Mouse (Mus musculus): ENCODE results near the gene Mical2. TPM values are rescaled to one million over a fixed set of nuclear protein-coding genes. Genes with fewer than 3 reads are reported as not detected.

Mical2 gene
- total and polyA plus RNA-seq, 3 experiments, result not detected

- TF ChIP-seq RCOR1 (conservative IDR thresholded peaks at IDR 0.05; ENCODE audit: low read depth, low read length), result no peak
- no peak for TF ChIP-seq MYC (IDR thresholded peaks at IDR 0.05; ENCODE audit: low read depth, low read length)
- TF ChIP-seq NRF1 (IDR thresholded peaks at IDR 0.05; ENCODE audit: low read depth, low read length), result no peak
- no peak for TF ChIP-seq MAFK (IDR thresholded peaks at IDR 0.05; ENCODE audit: insufficient replicate concordance, low read length)
- TF ChIP-seq ETS1 (conservative IDR thresholded peaks at IDR 0.05; ENCODE audit: low read depth, low read length), result no peak
- TF ChIP-seq IRF4 (IDR thresholded peaks at IDR 0.05; ENCODE audit: low read depth, low read length), result no peak
- no peak overlapping the region for H3K9ac ChIP-seq (ENCODE audit: insufficient read depth, low read depth)
- no peak overlapping the region for H3K4me3 ChIP-seq (replicated peaks in 1 of 3; ENCODE audit: low read depth in 2 of 3, low read length in 2 of 3, poor library complexity in 1 of 3)
- DNase-seq (ENCODE audit: extremely low read depth), result no peak
- H3K79me2 ChIP-seq (replicated peaks; ENCODE audit: control insufficient read depth, extremely low read depth, insufficient read depth, poor library complexity, severe bottlenecking), result no peaks in the 10 kb centered on the region
- in situ Hi-C loops (cut with MboI; ENCODE audit: low pct_ligation_motif_present, low pct_unique_long_range_greater_than_20kb, low sequenced_read_pairs), result no loop called here
- H3K27me3 ChIP-seq (replicated peaks), result peaks cover 73% of the 10 kb centered on the region
- H3K36me3 ChIP-seq (replicated peaks in 1 of 2; ENCODE audit: control insufficient read depth in 1 of 2, insufficient read depth in 1 of 2, low read length in 1 of 2), result no peaks in the 10 kb centered on the region
- no peak overlapping the region for H3K27ac ChIP-seq (ENCODE audit: insufficient read depth, low read depth)
- H3K4me1 ChIP-seq (ENCODE audit: control insufficient read depth in 1 of 2, insufficient read depth in 2 of 2), result no peaks in the 10 kb centered on the region
- no peak overlapping the region for H3K4me2 ChIP-seq (ENCODE audit: insufficient read depth, low read depth, poor library complexity, severe bottlenecking)
- dilution Hi-C loops (cut with MboI; ENCODE audit: extremely low pct_ligation_motif_present, extremely low pct_unique_long_range_greater_than_20kb, low sequenced_read_pairs), result no loop called here
- peaks cover 10% of the 10 kb centered on the region for H3K9me3 ChIP-seq (replicated peaks; ENCODE audit: low read length)
Observed at GRCm38 (mm10) chr7:112222733-112223524, 2.7 kb upstream of the Mical2 start.

- Histone ChIP-seq H3K4me3 (replicated peaks in 1 of 3; ENCODE audit: low read depth in 2 of 3, low read length in 2 of 3, poor library complexity in 1 of 3) (no peak overlapping the region), H3K9ac (ENCODE audit: insufficient read depth, low read depth) (no peak overlapping the region), H3K4me2 (ENCODE audit: insufficient read depth, low read depth, poor library complexity, severe bottlenecking) (no peak overlapping the region), H3K79me2 (replicated peaks; ENCODE audit: control insufficient read depth, extremely low read depth, insufficient read depth, poor library complexity, severe bottlenecking) (no peaks in the 10 kb centered on the region), H3K27ac (ENCODE audit: insufficient read depth, low read depth) (no peak overlapping the region), H3K9me3 (replicated peaks; ENCODE audit: low read length) (peaks cover 10% of the 10 kb centered on the region), H3K27me3 (replicated peaks) (peaks cover 77% of the 10 kb centered on the region), H3K4me1 (ENCODE audit: control insufficient read depth in 1 of 2, insufficient read depth in 2 of 2) (no peaks in the 10 kb centered on the region), H3K36me3 (replicated peaks in 1 of 2; ENCODE audit: control insufficient read depth in 1 of 2, insufficient read depth in 1 of 2, low read length in 1 of 2) (no peaks in the 10 kb centered on the region)
- no peak for DNase-seq (ENCODE audit: extremely low read depth)
- TF ChIP-seq MYC (IDR thresholded peaks at IDR 0.05; ENCODE audit: low read depth, low read length) (no peak), MAFK (IDR thresholded peaks at IDR 0.05; ENCODE audit: insufficient replicate concordance, low read length) (no peak), BHLHE40 (IDR thresholded peaks at IDR 0.05; ENCODE audit: low read depth, low read length) (no peak), ZKSCAN1 (IDR thresholded peaks at IDR 0.05; ENCODE audit: borderline replicate concordance, low read depth, low read length) (no peak)
- in situ Hi-C loops (cut with MboI; ENCODE audit: low pct_ligation_motif_present, low pct_unique_long_range_greater_than_20kb, low sequenced_read_pairs), result no loop called here
- dilution Hi-C loops (cut with MboI; ENCODE audit: extremely low pct_ligation_motif_present, extremely low pct_unique_long_range_greater_than_20kb, low sequenced_read_pairs), result no loop called here
Observed at GRCm38 (mm10) chr7:112224854-112225253, 802 bp upstream of the Mical2 start.

GRCm38 (mm10) chr7:112226446-112227265, 1.0 kb downstream of the Mical2 start:
- peaks cover 83% of the 10 kb centered on the region for H3K27me3 ChIP-seq (replicated peaks)
- no peak overlapping the region for H3K9ac ChIP-seq (ENCODE audit: insufficient read depth, low read depth)
- H3K36me3 ChIP-seq (replicated peaks in 1 of 2; ENCODE audit: control insufficient read depth in 1 of 2, insufficient read depth in 1 of 2, low read length in 1 of 2), result no peaks in the 10 kb centered on the region
- no peak overlapping the region for H3K4me3 ChIP-seq (replicated peaks in 1 of 3; ENCODE audit: low read depth in 2 of 3, low read length in 2 of 3, poor library complexity in 1 of 3)
- no peak overlapping the region for H3K4me2 ChIP-seq (ENCODE audit: insufficient read depth, low read depth, poor library complexity, severe bottlenecking)
- no peaks in the 10 kb centered on the region for H3K9me3 ChIP-seq (replicated peaks; ENCODE audit: low read length)
- no peak overlapping the region for H3K27ac ChIP-seq (ENCODE audit: insufficient read depth, low read depth)
- no peaks in the 10 kb centered on the region for H3K4me1 ChIP-seq (ENCODE audit: control insufficient read depth in 1 of 2, insufficient read depth in 2 of 2)
- in situ Hi-C loops (cut with MboI; ENCODE audit: low pct_ligation_motif_present, low pct_unique_long_range_greater_than_20kb, low sequenced_read_pairs) (no loop called here), dilution Hi-C loops (cut with MboI; ENCODE audit: extremely low pct_ligation_motif_present, extremely low pct_unique_long_range_greater_than_20kb, low sequenced_read_pairs) (no loop called here)
- TF ChIP-seq E2F4 (IDR thresholded peaks at IDR 0.05; ENCODE audit: insufficient replicate concordance, low read depth, low read length), result no peak
- no peak for TF ChIP-seq ZC3H11A (IDR thresholded peaks at IDR 0.05; ENCODE audit: low read depth, low read length)
- no peak for DNase-seq (ENCODE audit: extremely low read depth)
- no peaks in the 10 kb centered on the region for H3K79me2 ChIP-seq (replicated peaks; ENCODE audit: control insufficient read depth, extremely low read depth, insufficient read depth, poor library complexity, severe bottlenecking)

Measured in CH12.LX (cell line).